In genomic region chr9:14262568-14262972, GRCm38 (mm10) we compare ENCODE assay signal across 22 mouse cellular contexts. TPM values are rescaled to one million over a fixed set of nuclear protein-coding genes. Genes with fewer than 3 reads are reported as not detected.
DNase-seq lines count a peak whose midpoint lies in the region; ATAC-seq and TF ChIP-seq lines count a peak whose summit lies in the region.
"Had no signal": no experiment of that assay in that cellular context is flagged by ENCODE, and none has a peak within 500 bp of the region (broad histone marks: within the 10 kb centered on the region; RNA-seq: fewer than 3 reads in every experiment).

No protein-coding gene starts in this region.

- H3K27ac ChIP-seq in lung, postnatal 0 days (ENCODE audit: low read length) = no peak overlapping the region
- no peak overlapping the region for H3K27ac ChIP-seq in MEL (ENCODE audit: control insufficient read depth, low read depth, low read length)
- H3K27ac ChIP-seq: embryonic facial prominence, embryonic 12.5 days; forebrain, embryonic 15.5 days; hindbrain, embryonic 10.5 days; hindbrain, postnatal 0 days; kidney, postnatal 0 days; limb, embryonic 12.5 days; liver, embryonic 12.5 days; midbrain, embryonic 12.5 days had no signal

- H3ac ChIP-seq in myocyte (ENCODE audit: control insufficient read depth, insufficient read length) = no peak overlapping the region

- TF ChIP-seq RAD21 in MEL (IDR thresholded peaks at IDR 0.05; ENCODE audit: low read depth, low read length) = no peak

- H3K27me3 ChIP-seq in lung, postnatal 0 days (replicated peaks; ENCODE audit: insufficient read depth, low read length) = no peaks in the 10 kb centered on the region
- H3K27me3 ChIP-seq in MEL (ENCODE audit: control insufficient read depth in 1 of 2, insufficient read depth in 2 of 2, low read length in 2 of 2) (peaks cover 4 to 8% of the 10 kb centered on the region in 2 experiments), myocyte (ENCODE audit: control insufficient read depth, insufficient read depth, insufficient read length) (no peaks in the 10 kb centered on the region)
- H3K27me3 ChIP-seq: embryonic facial prominence, embryonic 12.5 days; forebrain, embryonic 15.5 days; limb, embryonic 12.5 days; liver, embryonic 12.5 days; midbrain, embryonic 12.5 days had no signal

- no peaks in the 10 kb centered on the region for H3K4me1 ChIP-seq in lung, postnatal 0 days (ENCODE audit: insufficient read depth, low read depth, low read length)
- H3K4me1 ChIP-seq in MEL (ENCODE audit: control insufficient read depth in 1 of 2, insufficient read depth in 2 of 2, low read length in 2 of 2) = no peaks in the 10 kb centered on the region
- H3K4me1 ChIP-seq: embryonic facial prominence, embryonic 12.5 days; forebrain, embryonic 15.5 days; hindbrain, embryonic 10.5 days; limb, embryonic 12.5 days; liver, embryonic 12.5 days; midbrain, embryonic 12.5 days had no signal

- no peak for TF ChIP-seq CTCF in lung, postnatal 0 days (IDR thresholded peaks at IDR 0.05)
- TF ChIP-seq CTCF in MEL (IDR thresholded peaks at IDR 0.05 in 2 of 3, conservative IDR thresholded peaks at IDR 0.05 in 1 of 3; ENCODE audit: control insufficient read depth in 1 of 3, insufficient read depth in 1 of 3, low read depth in 2 of 3, low read length in 3 of 3, poor library complexity in 1 of 3, severe bottlenecking in 1 of 3) = no peak

- no peak for TF ChIP-seq EP300 in lung, postnatal 0 days (IDR thresholded peaks at IDR 0.05)
- TF ChIP-seq EP300 in MEL (IDR thresholded peaks at IDR 0.05; ENCODE audit: low read depth in 1 of 2, low read length in 2 of 2) = no peak

- H3K9ac ChIP-seq in lung, postnatal 0 days (replicated peaks; ENCODE audit: low read depth) = no peak overlapping the region
- no peak overlapping the region for H3K9ac ChIP-seq in MEL (ENCODE audit: control insufficient read depth, low read depth, low read length, poor library complexity, severe bottlenecking)
- H3K9ac ChIP-seq: embryonic facial prominence, embryonic 12.5 days; forebrain, embryonic 15.5 days; limb, embryonic 12.5 days; liver, embryonic 12.5 days; midbrain, embryonic 12.5 days had no signal

- no peak for ATAC-seq in lung, postnatal 0 days
- no peak for ATAC-seq in megakaryocyte progenitor cell, adult 5-6 weeks (replicated peaks; ENCODE audit: poor library complexity)
- ATAC-seq: forebrain, embryonic 15.5 days; hindbrain, postnatal 0 days; liver, embryonic 12.5 days had no signal

- no peak overlapping the region for H3K4me3 ChIP-seq in lung, postnatal 0 days (ENCODE audit: low read depth, low read length)
- H3K4me3 ChIP-seq in MEL (ENCODE audit: control insufficient read depth in 1 of 2, insufficient read depth in 1 of 2, low read depth in 2 of 2, low read length in 2 of 2) = no peak overlapping the region
- no peak overlapping the region for H3K4me3 ChIP-seq in myocyte
- H3K4me3 ChIP-seq: embryonic facial prominence, embryonic 12.5 days; erythroblast, embryonic 14.5 days; forebrain, embryonic 15.5 days; hindbrain, embryonic 10.5 days; limb, embryonic 12.5 days; liver, embryonic 12.5 days; midbrain, embryonic 12.5 days had no signal

- no peaks in the 10 kb centered on the region for H3K36me3 ChIP-seq in lung, postnatal 0 days (ENCODE audit: insufficient read depth, low read length)
- H3K36me3 ChIP-seq in MEL (ENCODE audit: control insufficient read depth in 1 of 2, insufficient read depth in 2 of 2, low read length in 2 of 2) = no peaks in the 10 kb centered on the region
- H3K36me3 ChIP-seq in myocyte (ENCODE audit: control insufficient read depth, insufficient read depth) = no peaks in the 10 kb centered on the region
- H3K36me3 ChIP-seq: embryonic facial prominence, embryonic 12.5 days; forebrain, embryonic 15.5 days; hindbrain, embryonic 10.5 days; limb, embryonic 12.5 days; liver, embryonic 12.5 days; midbrain, embryonic 12.5 days had no signal

- no peaks in the 10 kb centered on the region for H3K79me2 ChIP-seq in MEL (ENCODE audit: control insufficient read depth, insufficient read depth, low read length, poor library complexity)
- no peaks in the 10 kb centered on the region for H3K79me2 ChIP-seq in myocyte (ENCODE audit: control insufficient read depth, insufficient read depth)

- no peak overlapping the region for H3K4me2 ChIP-seq in lung, postnatal 0 days (replicated peaks; ENCODE audit: low read depth, low read length)
- no peak overlapping the region for H3K4me2 ChIP-seq in myocyte (ENCODE audit: low read depth)
- H3K4me2 ChIP-seq: embryonic facial prominence, embryonic 12.5 days; forebrain, embryonic 15.5 days; limb, embryonic 12.5 days; liver, embryonic 12.5 days; midbrain, embryonic 12.5 days had no signal

- peak; percentile 3 for DNase-seq in lung, postnatal 25 days (ENCODE audit: low spot score)
- no peak for DNase-seq in lung, postnatal 0 days (ENCODE audit: low spot score)
- DNase-seq in A20 (ENCODE audit: low read depth, low spot score) = peak; percentile 65
- no peak for DNase-seq in MEL (ENCODE audit: low read depth, low spot score)
- DNase-seq in adrenal gland, adult 8-10 months = no peak
- no peak for DNase-seq in urinary bladder, postnatal 36 days (ENCODE audit: low spot score in 2 of 2)
- DNase-seq: cerebellum, adult 9-10 months; gastrocnemius, postnatal 36 days; kidney, adult 18-20 months; lung, adult 2 months; lung, postnatal 4 days had no signal

- WGBS in lung, postnatal 0 days = 52% methylated on average over 4 of the region's 4 CpGs

- no peaks in the 10 kb centered on the region for H3K9me3 ChIP-seq in lung, postnatal 0 days (ENCODE audit: low read length)
- no peaks in the 10 kb centered on the region for H3K9me3 ChIP-seq in MEL (replicated peaks; ENCODE audit: insufficient read depth, low read length)
- H3K9me3 ChIP-seq: embryonic facial prominence, embryonic 12.5 days; forebrain, embryonic 15.5 days; hindbrain, embryonic 10.5 days; limb, embryonic 12.5 days; liver, embryonic 12.5 days; midbrain, embryonic 12.5 days had no signal

- TF ChIP-seq POLR2A in MEL (IDR thresholded peaks at IDR 0.05; ENCODE audit: control insufficient read depth in 1 of 2, insufficient read depth in 1 of 2, low read depth in 1 of 2, low read length in 2 of 2, poor library complexity in 1 of 2) = no peak
- TF ChIP-seq POLR2A in myocyte (IDR thresholded peaks at IDR 0.05; ENCODE audit: insufficient read length, low read depth) = no peak

TF ChIP-seq in MEL, 35 proteins besides CTCF, POLR2A, EP300 and RAD21:
- TF ChIP-seq USF1 (IDR thresholded peaks at IDR 0.05; ENCODE audit: low read depth, low read length) = peak; percentile 62
- no peak for TF ChIP-seq GATA1 (IDR thresholded peaks at IDR 0.05; ENCODE audit: low read depth, low read length)

TF ChIP-seq in myocyte, 11 proteins besides CTCF, POLR2A, EP300 and RAD21:
- TF ChIP-seq USF1 (IDR thresholded peaks at IDR 0.05; ENCODE audit: low read depth) (peak; percentile 55), MYOD1 (IDR thresholded peaks at IDR 0.05; ENCODE audit: control insufficient read depth in 1 of 3, insufficient read length in 2 of 3, low read depth in 2 of 3) (no peak)

RNA-seq across cellular contexts. Expression of gene Sesn3, which starts 12.3 kb away (rescaled TPM):
- 6.0 and 6.7 TPM in 2 replicates for polyA plus RNA-seq in lung, postnatal 0 days (2015; fragmentation: Nextera tagmentation; extraction: Ambion mirVana)
- total RNA-seq in MEL (2012; rRNA removed) = 1.5 and 3.3 TPM in 2 replicates
- polyA plus RNA-seq in MEL (2012; ENCODE audit: insufficient read depth in 1 of 2, insufficient read length in 2 of 2, low read depth in 1 of 2, low replicate concordance in 2 of 2, missing spikeins in 1 of 2) (1 to 10 TPM in 1 of 2 experiments, not detected in 1; 6.0 TPM), myocyte (2012; fragmentation: generic; extraction: Trizol) (4.7 TPM)
- total RNA-seq in adrenal gland, adult 8-10 months (2022) = 10 to 100 TPM; 90.4 to 92.4 (median 91.1) TPM
- 6.1 and 7.5 TPM in 2 replicates for total RNA-seq in megakaryocyte progenitor cell, adult 5-6 weeks (2015)
- total RNA-seq in megakaryocyte progenitor cell, adult 5-6 weeks (2017) = 4.5 and 5.6 TPM in 2 replicates

Comparison
In these comparisons a context has a peak if more than half of its experiments do, and no peak if none do; other contexts are left out.
1. DNase-seq: peak in lung, postnatal 25 days (single experiment) and A20 (single experiment); none in lung, postnatal 0 days (single experiment), MEL (single experiment), adrenal gland, adult 8-10 months (single experiment) and urinary bladder, postnatal 36 days (0 of 2).
2. RNA of gene Sesn3, which starts 12.3 kb away (total RNA-seq): 90.4 to 92.4 TPM in adrenal gland, adult 8-10 months; 4.5 to 7.5 TPM in megakaryocyte progenitor cell, adult 5-6 weeks and 1.5 to 3.3 TPM in MEL; every median in the first group is over 10 times any median in the second.